Mouse (Mus musculus): ENCODE measurements around the gene Nfat5.

The Nfat5 gene

DNA sequence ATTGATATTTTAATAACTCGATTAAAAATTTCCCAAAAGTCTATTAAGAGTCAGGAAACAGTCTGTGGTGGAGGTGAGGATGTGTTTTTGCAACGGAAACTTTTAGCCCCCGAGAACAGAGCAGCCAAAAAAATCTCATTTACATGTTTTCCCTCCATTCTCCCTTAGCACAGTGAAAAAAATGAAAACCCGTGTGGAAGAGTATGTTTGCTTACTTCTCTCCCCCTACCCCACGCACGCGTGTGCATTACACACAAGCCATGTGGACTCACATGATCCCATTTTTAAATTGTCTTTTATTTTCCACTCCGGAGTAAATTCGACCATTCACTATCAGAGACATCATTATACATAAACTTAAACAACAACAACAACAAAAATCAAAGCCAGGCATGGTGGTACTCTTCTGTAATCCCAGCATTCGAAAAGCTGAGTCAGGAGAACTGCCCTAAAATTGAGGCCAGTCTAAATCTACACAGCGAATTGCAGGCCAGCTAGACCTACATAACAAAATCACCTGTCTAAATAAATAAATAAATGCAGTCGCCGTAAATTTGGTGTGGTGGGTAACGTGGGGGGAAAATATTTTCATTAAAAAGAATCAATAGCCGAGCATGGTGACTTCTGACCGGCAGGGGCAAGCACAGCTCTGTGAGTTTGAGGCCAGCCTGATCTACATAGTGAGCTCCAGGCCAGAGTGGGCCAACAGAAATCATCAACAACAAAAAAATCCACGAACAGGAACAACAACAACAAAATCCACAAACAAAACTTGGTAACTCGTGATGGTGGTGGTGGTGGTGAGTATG lies 947 bp upstream of the Nfat5 start:
- in situ Hi-C loops (cut with MboI), result no loop called here

DNA sequence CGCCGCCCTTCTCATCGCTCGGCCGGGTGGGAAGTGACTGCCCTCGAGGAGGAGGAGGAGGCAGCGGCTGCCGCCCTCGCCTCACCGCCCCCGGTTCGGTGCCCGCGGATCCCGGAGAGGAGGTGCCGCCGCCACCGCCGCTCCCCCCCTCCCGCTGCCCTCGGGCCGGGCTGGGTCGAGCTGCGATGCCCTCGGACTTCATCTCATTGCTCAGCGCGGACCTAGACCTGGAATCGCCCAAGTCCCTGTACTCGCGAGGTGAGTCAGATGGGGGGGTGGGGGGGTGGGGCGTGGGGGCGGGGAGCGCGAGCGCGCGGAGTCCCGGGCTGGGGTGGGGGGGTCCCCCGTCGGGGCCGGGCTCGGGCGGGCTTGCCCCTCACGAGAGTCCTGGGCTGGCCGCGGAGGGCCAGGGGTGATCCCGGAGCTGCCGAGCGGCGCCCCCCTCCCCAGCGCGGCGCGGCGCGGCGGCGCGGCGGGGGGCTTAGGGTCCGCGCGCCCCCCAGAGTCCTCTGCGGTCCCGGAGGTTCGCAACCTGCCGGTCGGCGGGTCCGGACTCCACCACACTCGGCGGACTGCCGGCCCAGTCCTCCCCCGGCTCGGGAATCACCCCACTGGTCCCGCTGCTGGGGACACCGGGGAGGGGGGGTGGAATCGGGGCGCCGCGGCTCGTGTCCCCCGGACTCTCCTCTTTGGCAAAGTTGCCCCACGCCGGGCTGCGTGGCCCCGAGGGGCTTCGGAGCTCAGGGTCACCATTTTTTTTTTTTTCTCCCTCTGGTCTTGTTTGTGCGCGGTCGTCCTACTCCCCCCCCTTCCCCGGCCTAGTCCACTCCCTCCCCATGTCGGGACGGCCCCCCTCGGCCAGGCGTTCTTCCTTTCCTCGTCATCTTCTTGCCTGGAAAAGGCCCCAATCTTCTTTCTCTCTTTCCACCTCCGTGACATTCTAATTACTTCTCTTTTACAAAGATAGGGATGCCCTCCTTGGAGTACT lies 665 bp downstream of the Nfat5 start:
- in situ Hi-C loops (cut with MboI), result no loop called here

- in situ Hi-C loops (cut with MboI), result no loop called here
These were observed 2.2 kb downstream of the Nfat5 start for GRCm38 (mm10) chr8:107295450-107295849.

DNA sequence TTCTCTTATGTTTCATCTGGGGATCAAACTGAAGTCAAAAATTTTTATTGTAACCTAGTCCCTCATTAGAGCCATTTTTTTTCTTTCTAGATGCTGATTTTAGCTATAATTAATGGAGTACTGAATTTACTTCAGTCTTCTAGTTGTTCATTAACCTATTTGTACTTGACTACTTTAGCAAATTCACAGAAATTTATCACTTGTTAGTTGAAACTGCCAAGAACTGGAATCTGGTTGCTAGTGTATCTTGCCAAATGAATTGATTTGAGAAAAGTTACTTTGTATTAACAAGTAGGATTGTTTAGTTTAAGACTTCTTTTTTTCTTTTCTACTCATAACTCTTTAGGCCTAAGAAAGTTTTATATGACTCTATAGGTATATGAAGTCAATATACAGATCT lies 18.6 kb downstream of the Nfat5 start:
- in situ Hi-C loops (cut with MboI), result loop anchor here (10.0 kb wide), 1 partner anchor 197 kb away; no protein-coding TSS in a partner anchor

GRCm38 (mm10) chr8:107324142-107324541 lies 30.9 kb downstream of the Nfat5 start:
- in situ Hi-C loops (cut with MboI), result no loop called here

DNA sequence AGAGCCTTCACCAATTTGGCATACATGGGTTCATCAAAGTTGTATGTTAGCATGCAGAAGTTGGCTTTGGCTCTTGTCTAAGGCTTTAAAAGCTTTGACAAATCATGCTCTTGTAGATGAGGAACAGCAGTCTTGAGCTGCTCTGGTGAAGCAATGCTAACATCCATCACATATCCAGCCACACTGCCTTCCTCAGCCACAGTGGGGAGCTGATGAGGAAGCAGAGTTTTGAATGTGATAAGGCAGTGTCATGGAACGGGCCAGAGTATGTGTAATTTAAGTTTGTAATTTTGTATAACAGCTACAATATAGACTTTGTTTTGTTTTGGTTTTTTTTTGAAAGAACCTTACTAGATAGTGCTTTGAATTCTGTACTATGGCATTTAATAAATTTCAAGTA lies 36.3 kb downstream of the Nfat5 start:
- in situ Hi-C loops (cut with MboI), result no loop called here

DNA sequence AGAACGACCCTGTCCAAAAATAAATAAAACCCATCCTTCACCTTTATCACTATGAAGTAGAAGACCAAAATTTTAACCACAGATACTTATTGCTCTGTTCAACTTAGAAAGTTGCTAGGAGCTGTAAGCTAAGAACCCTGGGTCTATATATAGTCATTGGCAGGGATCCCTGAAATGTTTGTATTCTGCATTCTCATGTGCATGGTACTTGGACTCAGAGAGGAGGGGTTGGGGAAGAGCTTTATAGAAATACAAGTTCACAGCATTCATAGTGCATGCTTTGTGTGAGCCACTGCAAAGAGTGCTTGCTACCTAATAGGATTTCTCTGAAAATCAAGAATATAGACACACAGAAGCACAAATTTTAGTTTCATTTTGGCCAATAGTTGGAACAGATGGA lies 43.2 kb downstream of the Nfat5 start:
- in situ Hi-C loops (cut with MboI), result no loop called here

DNA sequence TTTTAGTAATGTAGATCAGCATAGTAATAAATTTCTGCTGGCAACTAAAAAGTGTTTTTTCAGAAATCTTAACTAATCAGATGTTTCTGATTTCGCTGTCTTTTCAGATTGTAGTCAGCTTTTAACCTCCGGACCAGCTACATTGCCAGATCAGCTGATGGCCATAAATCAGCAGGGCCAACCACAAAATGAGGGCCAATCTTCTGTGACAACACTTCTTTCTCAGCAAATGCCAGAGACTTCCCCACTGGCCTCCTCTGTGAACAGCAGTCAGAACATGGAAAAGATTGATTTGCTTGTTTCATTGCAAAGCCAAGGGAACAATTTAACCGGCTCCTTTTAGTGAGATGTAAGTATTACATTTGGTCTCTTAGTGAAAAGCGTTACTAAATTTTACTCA lies 77.0 kb downstream of the Nfat5 start:
- in situ Hi-C loops (cut with MboI), result no loop called here

DNA sequence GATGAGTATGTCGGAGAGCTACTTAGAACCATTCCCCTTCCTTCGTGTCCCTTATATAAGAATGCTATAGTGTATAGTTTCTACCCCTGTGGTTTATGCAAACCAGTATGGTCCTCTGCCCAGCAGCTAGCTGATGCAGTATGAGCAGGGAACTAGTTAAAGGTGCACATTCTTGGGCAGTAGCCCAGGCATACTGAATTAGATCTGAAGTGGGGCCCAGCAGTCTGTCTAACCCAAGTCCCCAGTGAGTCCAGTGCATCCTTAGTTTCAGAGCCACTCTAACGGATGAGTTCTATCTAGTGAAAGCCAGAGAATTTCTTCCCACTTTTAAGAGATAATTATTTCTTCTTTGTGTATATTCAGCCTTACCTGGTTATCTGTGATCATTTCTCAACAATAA lies 84.1 kb downstream of the Nfat5 start:
- in situ Hi-C loops (cut with MboI), result no loop called here

GRCm38 (mm10) chr8:107380734-107381133 lies 87.5 kb downstream of the Nfat5 start:
- in situ Hi-C loops (cut with MboI), result no loop called here

DNA sequence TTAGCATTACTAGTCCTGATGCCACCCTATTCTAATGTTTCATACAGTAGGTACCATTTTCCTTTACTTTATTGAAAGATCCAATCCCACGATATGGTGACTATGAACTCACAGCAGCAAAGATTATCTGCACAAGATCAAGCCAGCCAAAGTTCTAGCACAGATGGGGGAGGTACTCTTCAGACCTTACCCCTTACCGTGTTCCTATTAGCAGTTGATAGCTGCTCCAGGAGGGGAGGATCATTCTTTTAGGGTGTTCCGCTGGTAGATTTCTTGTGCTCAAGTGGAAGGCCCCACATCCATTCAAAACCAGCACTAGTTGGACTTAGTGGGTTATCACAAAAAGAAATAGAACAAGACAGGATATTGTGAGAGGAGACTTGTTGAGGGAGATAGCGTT lies 88.4 kb downstream of the Nfat5 start:
- in situ Hi-C loops (cut with MboI), result no loop called here

GRCm38 (mm10) chr8:107382898-107383297 lies 89.6 kb downstream of the Nfat5 start:
- in situ Hi-C loops (cut with MboI), result no loop called here

DNA sequence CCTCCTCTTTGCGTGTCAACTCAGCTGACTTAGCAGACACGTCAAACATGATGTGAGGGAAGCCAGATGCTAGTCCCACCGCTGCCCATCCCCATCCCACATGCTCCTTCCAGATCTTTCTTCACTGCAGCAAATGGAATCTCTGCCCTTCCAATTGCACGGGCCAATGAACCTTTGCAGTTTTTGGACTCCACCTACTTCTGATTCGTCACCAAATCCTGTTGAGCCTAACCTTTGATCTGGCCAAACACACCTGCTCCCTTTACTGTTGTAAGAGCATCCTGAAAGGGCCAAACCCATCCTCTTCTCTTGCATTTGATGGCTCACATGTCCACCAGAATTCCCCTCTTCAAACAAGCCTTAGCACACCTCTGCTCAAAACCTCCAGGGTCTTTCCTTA lies 91.4 kb downstream of the Nfat5 start:
- in situ Hi-C loops (cut with MboI), result no loop called here

DNA sequence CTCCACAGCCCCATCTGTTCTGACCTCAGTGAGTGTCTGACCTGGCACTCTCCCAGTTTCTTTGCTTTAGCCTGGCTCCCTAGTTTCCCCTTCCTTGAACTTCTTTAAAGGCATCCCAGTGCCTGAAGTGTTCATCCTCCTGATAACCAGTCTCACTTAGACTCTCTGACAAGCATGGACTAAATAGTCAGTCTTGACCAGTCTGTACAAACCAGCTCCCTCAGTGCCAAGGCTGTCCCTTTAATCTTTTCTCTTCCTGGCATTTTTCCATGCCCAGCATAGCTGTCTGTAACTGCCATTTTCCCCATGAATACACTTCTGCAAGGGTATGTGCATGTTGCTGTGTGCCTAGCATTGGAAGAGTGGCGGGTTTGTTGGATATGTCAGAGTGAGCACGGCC lies 91.8 kb downstream of the Nfat5 start:
- in situ Hi-C loops (cut with MboI), result no loop called here

GRCm38 (mm10) chr8:107386171-107386570 lies 92.9 kb downstream of the Nfat5 start:
- in situ Hi-C loops (cut with MboI), result no loop called here

- in situ Hi-C loops (cut with MboI), result no loop called here
These were observed 93.4 kb downstream of the Nfat5 start for GRCm38 (mm10) chr8:107386642-107387041.

- in situ Hi-C loops (cut with MboI), result no loop called here
These were observed 94.6 kb downstream of the Nfat5 start for GRCm38 (mm10) chr8:107387861-107388260.

DNA sequence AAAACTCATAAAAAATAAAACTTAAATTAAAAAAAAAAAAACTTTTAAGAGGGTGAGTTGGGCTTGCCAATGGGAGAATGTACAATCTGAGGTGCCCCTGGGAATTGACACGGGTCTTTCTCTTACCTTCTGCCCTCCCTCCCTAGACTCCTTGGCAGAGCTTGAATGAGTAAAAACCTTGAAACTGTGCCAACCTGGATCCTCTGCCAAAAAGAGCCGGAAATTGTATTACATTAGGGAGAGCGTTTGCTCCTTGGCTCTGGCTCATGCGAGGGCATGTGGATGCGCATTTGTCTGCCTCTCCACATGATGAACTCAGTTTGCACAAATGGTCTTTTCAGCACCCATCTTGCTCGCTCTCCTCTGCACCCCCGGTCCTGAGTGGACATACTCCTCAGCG lies 96.3 kb downstream of the Nfat5 start:
- in situ Hi-C loops (cut with MboI), result no loop called here

GRCm38 (mm10) chr8:107390476-107391135 lies 97.3 kb downstream of the Nfat5 start:
- in situ Hi-C loops (cut with MboI), result no loop called here

- in situ Hi-C loops (cut with MboI), result no loop called here
These were observed 97.9 kb downstream of the Nfat5 start for GRCm38 (mm10) chr8:107391136-107391516.

DNA sequence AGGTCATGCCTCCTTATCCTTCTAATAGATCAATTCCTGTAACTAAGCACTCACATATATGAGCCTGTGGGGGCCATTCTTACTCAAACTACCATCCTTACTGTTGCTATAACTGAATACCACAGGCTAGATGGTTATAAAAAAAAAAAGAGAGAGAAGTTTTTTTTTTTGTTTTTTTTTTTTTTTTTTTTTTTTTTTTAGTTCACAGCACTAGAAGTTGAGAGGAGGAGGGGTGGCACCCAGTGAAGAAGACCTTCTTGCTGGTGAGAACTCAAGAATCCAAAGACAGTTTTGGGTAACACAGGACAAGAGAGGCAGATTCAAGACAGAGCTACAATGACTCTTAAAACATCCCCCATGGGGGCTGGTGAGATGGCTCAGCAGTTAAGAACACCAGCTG lies 102.1 kb downstream of the Nfat5 start:
- in situ Hi-C loops (cut with MboI), result no loop called here

GRCm38 (mm10) chr8:107396106-107396670 lies 102.9 kb downstream of the Nfat5 start:
- in situ Hi-C loops (cut with MboI), result no loop called here
